ENCODE assay signal across 8 mouse cellular contexts in genomic region chr12:112929562-112930352, GRCm38 (mm10). TPM values are rescaled to one million over a fixed set of nuclear protein-coding genes. Genes with fewer than 3 reads are reported as not detected.
DNase-seq lines count a peak whose midpoint lies in the region; ATAC-seq lines count a peak whose summit lies in the region.

Jag2 (minus strand) TSS chr12:112929776.

- H3K36me3 ChIP-seq in forebrain, embryonic 12.5 days (replicated peaks): no peaks in the 10 kb centered on the region
- no peaks in the 10 kb centered on the region for H3K36me3 ChIP-seq in heart, embryonic 13.5 days
- no peaks in the 10 kb centered on the region for H3K36me3 ChIP-seq in liver, embryonic 13.5 days
- no peaks in the 10 kb centered on the region for H3K36me3 ChIP-seq in neural tube, embryonic 12.5 days

- peak; percentile 58 for ATAC-seq in forebrain, embryonic 12.5 days (ENCODE audit: low FRiP score)
- ATAC-seq in heart, embryonic 13.5 days (ENCODE audit: extremely low read depth, insufficient number of reproducible peaks, low FRiP score, low TSS enrichment): peak; percentile 17; the same call in 1 of the 2 replicates
- peak; percentile 27; the same call in 1 of the 2 replicates for ATAC-seq in liver, embryonic 13.5 days (ENCODE audit: low read depth)
- peak; percentile 42 for ATAC-seq in neural tube, embryonic 12.5 days (ENCODE audit: low FRiP score, low read depth)

- H3K4me2 ChIP-seq in forebrain, embryonic 12.5 days: peak within 1 kb of the TSS; percentile 87
- H3K4me2 ChIP-seq in heart, embryonic 13.5 days: peak within 1 kb of the TSS; percentile 96
- H3K4me2 ChIP-seq in liver, embryonic 13.5 days: peak within 1 kb of the TSS; percentile 69
- H3K4me2 ChIP-seq in neural tube, embryonic 12.5 days (replicated peaks): peak within 1 kb of the TSS; percentile 84

- peaks cover 74% of the 10 kb centered on the region for H3K27me3 ChIP-seq in forebrain, embryonic 12.5 days
- H3K27me3 ChIP-seq in heart, embryonic 13.5 days (replicated peaks): peaks cover 81% of the 10 kb centered on the region
- H3K27me3 ChIP-seq in liver, embryonic 13.5 days: peaks cover 80% of the 10 kb centered on the region
- H3K27me3 ChIP-seq in neural tube, embryonic 12.5 days (replicated peaks): peaks cover 58% of the 10 kb centered on the region

- H3K4me1 ChIP-seq in forebrain, embryonic 12.5 days: peaks cover 28% of the 10 kb centered on the region
- peaks cover 38% of the 10 kb centered on the region for H3K4me1 ChIP-seq in heart, embryonic 13.5 days
- peaks cover 22% of the 10 kb centered on the region for H3K4me1 ChIP-seq in liver, embryonic 13.5 days (replicated peaks)
- peaks cover 22% of the 10 kb centered on the region for H3K4me1 ChIP-seq in neural tube, embryonic 12.5 days

- H3K9ac ChIP-seq in forebrain, embryonic 12.5 days: peak within 1 kb of the TSS; percentile 56
- peak within 1 kb of the TSS; percentile 82 for H3K9ac ChIP-seq in heart, embryonic 13.5 days
- H3K9ac ChIP-seq in liver, embryonic 13.5 days: no peak within 1 kb of the TSS
- peak within 1 kb of the TSS; percentile 70 for H3K9ac ChIP-seq in neural tube, embryonic 12.5 days

- peak within 1 kb of the TSS; percentile 58 for H3K4me3 ChIP-seq in forebrain, embryonic 12.5 days (replicated peaks)
- H3K4me3 ChIP-seq in heart, embryonic 13.5 days: peak within 1 kb of the TSS; percentile 65
- peak within 1 kb of the TSS; percentile 51 for H3K4me3 ChIP-seq in liver, embryonic 13.5 days (replicated peaks)
- peak within 1 kb of the TSS; percentile 59 for H3K4me3 ChIP-seq in neural tube, embryonic 12.5 days

- peak; percentile 77 for DNase-seq in A20 (ENCODE audit: low read depth, low spot score)
- DNase-seq in adrenal gland, postnatal 4 days (ENCODE audit: low spot score in 2 of 2): no peak
- DNase-seq in kidney, postnatal 4 days: peak; percentile 59 to 75
- no peak for DNase-seq in liver, embryonic 13.5 days
- peak; percentile 45 to 62 for DNase-seq in thymus, postnatal 36 days

- no peaks in the 10 kb centered on the region for H3K9me3 ChIP-seq in forebrain, embryonic 12.5 days
- no peaks in the 10 kb centered on the region for H3K9me3 ChIP-seq in heart, embryonic 13.5 days
- no peaks in the 10 kb centered on the region for H3K9me3 ChIP-seq in liver, embryonic 13.5 days (replicated peaks)
- no peaks in the 10 kb centered on the region for H3K9me3 ChIP-seq in neural tube, embryonic 12.5 days

- WGBS in forebrain, embryonic 12.5 days: 1% methylated on average over 72 of the region's 85 CpGs
- under 1% methylated on average over 66 of the region's 85 CpGs for WGBS in heart, embryonic 13.5 days
- 1% methylated on average over 84 of the region's 85 CpGs for WGBS in liver, embryonic 13.5 days (ENCODE audit: insufficient replicate concordance)
- WGBS in neural tube, embryonic 12.5 days: 1% methylated on average over 64 of the region's 85 CpGs

- H3K27ac ChIP-seq in forebrain, embryonic 12.5 days: peak within 1 kb of the TSS; percentile 75
- peak within 1 kb of the TSS; percentile 39; the same call in 1 of the 2 replicates for H3K27ac ChIP-seq in heart, embryonic 13.5 days (replicated peaks)
- no peak within 1 kb of the TSS for H3K27ac ChIP-seq in liver, embryonic 13.5 days
- H3K27ac ChIP-seq in neural tube, embryonic 12.5 days: peak within 1 kb of the TSS; percentile 43

RNA-seq across cellular contexts. Expression of gene Jag2, which starts in this region (rescaled TPM):
- 10 to 100 TPM; 15.2 to 18.3 TPM for total RNA-seq in adrenal gland, postnatal 4 days (2021)
- polyA plus RNA-seq in forebrain, embryonic 12.5 days (2016; fragmentation: Nextera tagmentation; extraction: Ambion mirVana): 5.6 and 6.2 TPM in 2 replicates
- 2.5 and 2.7 TPM in 2 replicates for polyA plus RNA-seq in heart, embryonic 13.5 days (2015; fragmentation: Nextera tagmentation; extraction: Ambion mirVana)
- polyA plus RNA-seq in liver, embryonic 13.5 days (2015; fragmentation: Nextera tagmentation; extraction: Ambion mirVana): 0.13 and 0.20 TPM in 2 replicates
- polyA plus RNA-seq in neural tube, embryonic 12.5 days (2016; fragmentation: Nextera tagmentation; extraction: Ambion mirVana): 9.7 and 10.5 TPM in 2 replicates

Comparison
In these comparisons a context has a peak if more than half of its experiments do, and no peak if none do; other contexts are left out.
1. Peak in ATAC-seq, H3K4me3 ChIP-seq and H3K4me2 ChIP-seq in liver, embryonic 13.5 days; RNA of the gene not detected or under 1 TPM.
2. DNase-seq: peak in A20 (single experiment), kidney, postnatal 4 days (2 of 2) and thymus, postnatal 36 days (2 of 2); none in adrenal gland, postnatal 4 days (0 of 2) and liver, embryonic 13.5 days (single experiment).
3. Peak in every context shown above with its lines, with median percentiles within 50 percentile points of each other: ATAC-seq, H3K4me2 ChIP-seq and H3K4me3 ChIP-seq.